Mouse (Mus musculus) right cerebral cortex, postnatal 36 days (tissue): ENCODE results near the gene Ston1.

ENCODE experiments used
- DNase-seq, 2 experiments: peaks; one replicate each; pipeline ENCODE4 v3.0.0; 2022; ENCODE audit warnings: low spot score in 2 of 2, mixed read lengths in 1 of 2

Ston1 gene

GRCm38 (mm10) chr17:88587371-88587770, 10.1 kb upstream of the Ston1 start:
- no peak for DNase-seq

GRCm38 (mm10) chr17:88588228-88588627, 9.3 kb upstream of the Ston1 start:
- DNase-seq: no peak

- DNase-seq: no peak
These were observed 7.2 kb upstream of the Ston1 start for GRCm38 (mm10) chr17:88590251-88590650.

GRCm38 (mm10) chr17:88595071-88595470, 2.4 kb upstream of the Ston1 start:
- DNase-seq: no peak

GRCm38 (mm10) chr17:88596068-88596467, 1.4 kb upstream of the Ston1 start:
- no peak for DNase-seq

GRCm38 (mm10) chr17:88596544-88597221, 801 bp upstream of the Ston1 start:
- DNase-seq: no peak

GRCm38 (mm10) chr17:88598056-88598420, 554 bp downstream of the Ston1 start:
- no peak for DNase-seq

GRCm38 (mm10) chr17:88598570-88599368, 1.3 kb downstream of the Ston1 start:
- no peak for DNase-seq

GRCm38 (mm10) chr17:88600492-88601026, 3.1 kb downstream of the Ston1 start:
- no peak for DNase-seq

GRCm38 (mm10) chr17:88603943-88604342, 6.5 kb downstream of the Ston1 start:
- no peak for DNase-seq

GRCm38 (mm10) chr17:88606056-88606455, 8.6 kb downstream of the Ston1 start:
- no peak for DNase-seq

- DNase-seq: no peak
These were observed 11.9 kb downstream of the Ston1 start for GRCm38 (mm10) chr17:88609361-88609760.

- DNase-seq: no peak
These were observed 13.6 kb downstream of the Ston1 start for GRCm38 (mm10) chr17:88611057-88611456.

- DNase-seq: no peak
These were observed 15.7 kb downstream of the Ston1 start for GRCm38 (mm10) chr17:88613172-88613571.

GRCm38 (mm10) chr17:88613721-88614120, 16.2 kb downstream of the Ston1 start:
- no peak for DNase-seq

GRCm38 (mm10) chr17:88614234-88614633, 16.8 kb downstream of the Ston1 start:
- DNase-seq: no peak

- no peak for DNase-seq
These were observed 17.2 kb downstream of the Ston1 start for GRCm38 (mm10) chr17:88614733-88615132.

GRCm38 (mm10) chr17:88615492-88616155, 18.1 kb downstream of the Ston1 start:
- no peak for DNase-seq

- DNase-seq: no peak
These were observed 23.5 kb downstream of the Ston1 start for GRCm38 (mm10) chr17:88620935-88621334.

GRCm38 (mm10) chr17:88621374-88621773, 23.9 kb downstream of the Ston1 start:
- DNase-seq: no peak

GRCm38 (mm10) chr17:88622711-88623110, 25.2 kb downstream of the Ston1 start:
- DNase-seq: no peak

- DNase-seq: no peak
These were observed 26.9 kb downstream of the Ston1 start for GRCm38 (mm10) chr17:88624386-88624785.
